ENCODE assay signal across 18 mouse cellular contexts in the genomic region with DNA sequence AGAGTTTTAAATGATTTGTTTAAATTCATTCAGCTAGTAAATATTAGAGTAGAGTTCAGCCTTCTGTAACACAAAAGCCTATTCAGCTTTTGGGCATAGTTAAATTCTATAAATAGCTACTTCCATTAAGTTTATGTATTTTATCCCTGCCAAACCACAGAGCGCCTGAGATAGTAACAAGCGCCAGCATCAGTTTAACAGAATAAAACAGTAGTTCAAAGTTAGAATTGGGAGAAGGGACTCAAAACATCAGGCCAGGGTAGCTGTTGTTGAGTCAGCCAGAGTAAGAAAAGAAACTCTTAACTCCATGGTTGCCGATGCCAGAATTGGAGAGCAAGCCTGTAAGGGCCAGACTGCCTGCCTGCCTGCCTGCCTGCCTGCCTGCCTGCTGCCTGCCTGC. TPM values are rescaled to one million over a fixed set of nuclear protein-coding genes. Genes with fewer than 3 reads are reported as not detected.
DNase-seq lines count a peak whose midpoint lies in the region; ATAC-seq and TF ChIP-seq lines count a peak whose summit lies in the region.
"Had no signal": no experiment of that assay in that cellular context is flagged by ENCODE, and none has a peak within 500 bp of the region (broad histone marks: within the 10 kb centered on the region; RNA-seq: fewer than 3 reads in every experiment).

No protein-coding gene starts in this region.

- no peaks in the 10 kb centered on the region for H3K9me3 ChIP-seq in heart, embryonic 15.5 days (replicated peaks)
- no peaks in the 10 kb centered on the region for H3K9me3 ChIP-seq in lung, postnatal 0 days (ENCODE audit: low read length)
- H3K9me3 ChIP-seq: liver, embryonic 13.5 days; midbrain, embryonic 12.5 days had no signal

- H3K9ac ChIP-seq in heart, embryonic 15.5 days, result no peak overlapping the region
- H3K9ac ChIP-seq in lung, postnatal 0 days (replicated peaks; ENCODE audit: low read depth), result no peak overlapping the region
- H3K9ac ChIP-seq: liver, embryonic 13.5 days; midbrain, embryonic 12.5 days had no signal

- H3K4me1 ChIP-seq in heart, embryonic 15.5 days (replicated peaks), result peaks cover 15% of the 10 kb centered on the region
- no peaks in the 10 kb centered on the region for H3K4me1 ChIP-seq in lung, postnatal 0 days (ENCODE audit: insufficient read depth, low read depth, low read length)
- H3K4me1 ChIP-seq in lung, adult 2 months (ENCODE audit: control insufficient read depth, insufficient read depth, low read length), result peaks cover 13% of the 10 kb centered on the region
- H3K4me1 ChIP-seq: midbrain, embryonic 12.5 days had no signal

- TF ChIP-seq POLR2A in lung, adult 2 months (IDR thresholded peaks at IDR 0.05; ENCODE audit: borderline replicate concordance, extremely low read depth, low read depth, low read length), result no peak

- H3K4me3 ChIP-seq in heart, embryonic 15.5 days, result no peak overlapping the region
- H3K4me3 ChIP-seq in lung, postnatal 0 days (ENCODE audit: low read depth, low read length), result no peak overlapping the region
- no peak overlapping the region for H3K4me3 ChIP-seq in lung, adult 2 months (replicated peaks; ENCODE audit: extremely low read depth, low read depth, low read length)
- H3K4me3 ChIP-seq: liver, embryonic 13.5 days; midbrain, embryonic 12.5 days had no signal

- no peak overlapping the region for H3K4me2 ChIP-seq in heart, embryonic 15.5 days
- no peak overlapping the region for H3K4me2 ChIP-seq in lung, postnatal 0 days (replicated peaks; ENCODE audit: low read depth, low read length)
- H3K4me2 ChIP-seq: liver, embryonic 13.5 days; midbrain, embryonic 12.5 days had no signal

- no peak for ATAC-seq in heart, embryonic 15.5 days (replicated peaks; ENCODE audit: insufficient number of reproducible peaks, insufficient read depth, low FRiP score, low read depth)
- ATAC-seq in lung, postnatal 0 days, result no peak
- no peak for ATAC-seq in erythroblast, adult 5-6 weeks (replicated peaks; ENCODE audit: low FRiP score, poor library complexity, severe bottlenecking)
- ATAC-seq: CD4-positive, CD25-positive, alpha-beta regulatory T cell, adult 4 months; hindbrain, postnatal 0 days had no signal

- WGBS in heart, embryonic 15.5 days, result 50% methylated on average over 3 of the region's 3 CpGs
- 34% methylated on average over 3 of the region's 3 CpGs for WGBS in lung, postnatal 0 days
- 39% methylated on average over 3 of the region's 3 CpGs for WGBS in lung, adult 2 months

- H3K36me3 ChIP-seq in heart, embryonic 15.5 days, result no peaks in the 10 kb centered on the region
- H3K36me3 ChIP-seq in lung, postnatal 0 days (ENCODE audit: insufficient read depth, low read length), result no peaks in the 10 kb centered on the region

- no peak for TF ChIP-seq CTCF in lung, postnatal 0 days (IDR thresholded peaks at IDR 0.05)
- TF ChIP-seq CTCF in lung, adult 2 months (IDR thresholded peaks at IDR 0.05; ENCODE audit: insufficient read depth, low read length), result no peak

- H3K27ac ChIP-seq in heart, embryonic 15.5 days, result 0 out of 2 replicates have a peak overlapping the region, but pooled peaks have one; percentile 31
- H3K27ac ChIP-seq in lung, postnatal 0 days (ENCODE audit: low read length), result no peak overlapping the region
- H3K27ac ChIP-seq: hindbrain, postnatal 0 days; liver, embryonic 13.5 days; midbrain, embryonic 12.5 days; stomach, postnatal 0 days had no signal

- TF ChIP-seq EP300 in lung, postnatal 0 days (IDR thresholded peaks at IDR 0.05), result no peak

- no peak for DNase-seq in heart, postnatal 14 days
- DNase-seq in lung, postnatal 0 days (ENCODE audit: low spot score), result peak; percentile 27
- DNase-seq in lung, adult 2 months, result no peak
- peak; percentile 6 for DNase-seq in brain, adult 2 months (ENCODE audit: low read depth, low spot score)
- no peak for DNase-seq in cerebellum, adult 11-12 months
- DNase-seq: cerebellum, adult 9-10 months; gastrocnemius, postnatal 14 days; kidney, adult 11 months; kidney, postnatal 10 days; left cerebral cortex, postnatal 4 days; liver, embryonic 13.5 days; right cerebral cortex, postnatal 4 days had no signal

- H3K27me3 ChIP-seq in heart, embryonic 15.5 days, result no peaks in the 10 kb centered on the region
- H3K27me3 ChIP-seq in lung, postnatal 0 days (replicated peaks; ENCODE audit: insufficient read depth, low read length), result no peaks in the 10 kb centered on the region
- H3K27me3 ChIP-seq: liver, embryonic 13.5 days; midbrain, embryonic 12.5 days had no signal

- intact Hi-C loops in heart, postnatal 14 days (cut with DNase I), result no loop called here

RNA-seq across cellular contexts. Expression of a gene that starts 28.2 kb away (rescaled TPM):
- polyA plus RNA-seq in heart, embryonic 15.5 days (2015; fragmentation: Nextera tagmentation; extraction: Ambion mirVana), result 24.7 and 31.3 TPM in 2 replicates
- 10 to 100 TPM; 43.0 to 45.3 TPM for total RNA-seq in heart, postnatal 14 days (2021)
- 22.4 and 24.7 TPM in 2 replicates for polyA plus RNA-seq in lung, postnatal 0 days (2015; fragmentation: Nextera tagmentation; extraction: Ambion mirVana)
- 25.0 and 38.2 TPM in 2 replicates for polyA plus RNA-seq in lung, adult 2 months (2012; rRNA removed)
- total RNA-seq in erythroblast, adult 5-6 weeks (2015; ENCODE audit: low replicate concordance), result 35.7 and 85.7 TPM in 2 replicates
- 26.2 and 55.2 TPM in 2 replicates for total RNA-seq in erythroblast, adult 5-6 weeks (2017; ENCODE audit: low replicate concordance)

Comparison
In these comparisons a context has a peak if more than half of its experiments do, and no peak if none do; other contexts are left out.
1. DNase-seq: peak in lung, postnatal 0 days (single experiment) and brain, adult 2 months (single experiment); none in heart, postnatal 14 days (0 of 2), lung, adult 2 months (single experiment) and cerebellum, adult 11-12 months (single experiment).